Mouse (Mus musculus): ENCODE results near the gene Chaf1a. TPM values are rescaled to one million over a fixed set of nuclear protein-coding genes. Genes with fewer than 3 reads are reported as not detected.
"Not testable (repeated sequence)": the region's sequence is repeated elsewhere in the genome, so short reads cannot be mapped to it uniquely, and the experiment has no call there.

Chaf1a gene
- total RNA-seq, 2 experiments from 2014 or later = 1.7 to 1.9 TPM

DNA sequence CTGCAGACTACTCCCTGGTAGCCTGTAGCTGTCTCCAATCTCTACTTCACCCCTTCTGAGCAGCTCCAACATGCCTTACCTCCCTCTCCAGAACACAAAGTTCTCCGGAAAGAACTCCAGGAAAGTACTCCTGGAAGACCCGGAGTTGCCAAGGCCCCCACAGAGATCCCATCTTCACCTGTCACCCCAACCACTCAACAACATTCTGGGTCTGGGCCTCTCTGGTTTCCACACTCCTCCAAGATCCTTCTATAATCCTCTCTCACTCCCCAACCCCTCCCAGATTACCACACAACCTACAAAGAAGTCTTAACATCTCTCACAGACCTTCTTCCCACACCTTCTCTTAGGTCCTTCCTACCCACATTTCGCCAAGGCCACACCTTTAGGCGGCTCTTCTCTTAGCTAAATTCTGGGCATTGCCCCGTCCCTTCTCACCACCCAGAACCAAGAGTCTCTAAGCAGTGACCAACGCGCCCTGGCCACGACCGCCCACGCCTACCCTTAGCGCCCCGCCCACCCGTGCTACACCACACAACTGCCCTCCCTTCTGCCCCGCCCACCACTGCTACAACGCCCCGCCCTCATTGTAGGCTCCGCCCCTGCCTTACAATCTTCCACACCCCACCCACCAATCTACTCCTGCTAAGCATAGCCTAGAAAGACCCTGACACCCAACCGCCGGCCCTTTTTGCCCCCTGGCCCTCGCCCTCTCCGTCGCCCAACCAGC, 34.0 kb downstream of the Chaf1a start:
- intact Hi-C loops (cut with DNase I) = loop anchor here (2.0 kb wide), 1 partner anchor 37 kb away; the partner anchor contains the start of gene Sh3gl1
- DNase-seq (ENCODE audit: low spot score in 2 of 2) = peak; percentile 59 to 60

DNA sequence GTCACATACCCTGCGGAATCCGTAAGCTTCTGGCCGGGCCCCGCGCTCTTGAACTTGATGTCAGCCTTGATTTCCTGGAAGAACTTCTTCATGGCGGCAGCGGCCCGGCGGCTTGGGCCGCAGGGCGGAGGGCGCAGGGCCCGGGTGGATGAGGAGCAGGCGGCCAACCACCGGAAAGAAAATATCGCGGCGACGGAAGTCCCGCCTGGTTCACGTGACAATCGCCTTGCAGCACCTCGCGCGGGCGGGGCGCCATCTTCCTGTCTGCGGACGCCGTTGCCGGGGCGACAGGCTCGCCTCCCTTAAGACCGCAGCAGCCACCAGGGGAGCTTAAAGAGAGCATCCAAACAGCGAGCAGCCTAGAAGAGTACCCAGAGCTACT, 34.6 kb downstream of the Chaf1a start, which contains the start of gene Ubxn6:
Gene Ubxn6 (minus strand): TSS at position 202 of the 382 bp plus-strand sequence.
- intact Hi-C loops (cut with DNase I) = loop anchor here (2.0 to 5.0 kb wide), 2 partner anchors 38 to 118 kb away; partner anchors contain the start of genes Sh3gl1 and Yju2
- peak; percentile 99 for DNase-seq (ENCODE audit: low spot score in 2 of 2)

DNA sequence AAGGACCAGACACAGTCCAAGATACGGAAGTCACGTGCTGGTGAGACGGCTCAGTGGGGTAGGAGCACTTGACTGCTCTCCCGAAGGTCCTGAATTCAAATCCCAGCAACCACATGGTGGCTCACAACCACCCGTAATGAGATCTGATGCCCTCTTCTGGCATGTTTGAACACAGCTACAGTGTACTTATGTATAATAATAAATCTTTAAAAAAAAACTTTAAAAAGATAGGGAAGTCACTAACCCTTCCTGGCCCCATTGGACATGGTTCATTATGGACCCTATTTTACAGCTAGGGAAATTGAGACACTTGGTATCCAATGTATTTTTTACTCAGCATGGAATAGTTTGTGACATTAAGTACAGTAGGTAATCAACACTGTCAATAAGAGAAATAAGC, 37.3 kb downstream of the Chaf1a start:
- intact Hi-C loops (cut with DNase I) = loop anchor here (5.0 kb wide), 1 partner anchor 120 kb away; the partner anchor contains the start of gene Yju2
- DNase-seq (ENCODE audit: low spot score in 2 of 2) = no peak

DNA sequence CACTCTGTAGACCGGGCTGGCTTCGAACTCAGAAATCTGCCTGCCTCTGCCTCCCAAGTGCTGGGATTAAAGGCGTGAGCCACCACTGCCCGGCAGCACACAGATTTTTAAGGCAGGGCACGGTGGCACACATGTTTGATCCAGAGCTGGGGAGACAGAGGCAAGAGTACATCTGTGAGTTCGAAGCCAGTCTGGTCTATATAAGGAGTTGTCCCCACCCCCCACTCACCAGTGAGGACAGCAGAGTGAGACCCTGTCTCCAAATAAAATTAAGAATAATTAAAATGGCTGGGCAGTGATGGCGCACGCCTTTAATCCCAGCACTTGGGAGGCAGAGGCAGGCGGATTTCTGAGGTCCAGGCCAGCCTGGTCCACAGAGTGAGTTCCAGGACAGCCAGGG, 38.1 kb downstream of the Chaf1a start:
- not testable (repeated sequence) for DNase-seq (ENCODE audit: low spot score in 2 of 2)
- intact Hi-C loops (cut with DNase I) = loop anchor here (5.0 kb wide), 1 partner anchor 121 kb away; the partner anchor contains the start of gene Yju2

DNA sequence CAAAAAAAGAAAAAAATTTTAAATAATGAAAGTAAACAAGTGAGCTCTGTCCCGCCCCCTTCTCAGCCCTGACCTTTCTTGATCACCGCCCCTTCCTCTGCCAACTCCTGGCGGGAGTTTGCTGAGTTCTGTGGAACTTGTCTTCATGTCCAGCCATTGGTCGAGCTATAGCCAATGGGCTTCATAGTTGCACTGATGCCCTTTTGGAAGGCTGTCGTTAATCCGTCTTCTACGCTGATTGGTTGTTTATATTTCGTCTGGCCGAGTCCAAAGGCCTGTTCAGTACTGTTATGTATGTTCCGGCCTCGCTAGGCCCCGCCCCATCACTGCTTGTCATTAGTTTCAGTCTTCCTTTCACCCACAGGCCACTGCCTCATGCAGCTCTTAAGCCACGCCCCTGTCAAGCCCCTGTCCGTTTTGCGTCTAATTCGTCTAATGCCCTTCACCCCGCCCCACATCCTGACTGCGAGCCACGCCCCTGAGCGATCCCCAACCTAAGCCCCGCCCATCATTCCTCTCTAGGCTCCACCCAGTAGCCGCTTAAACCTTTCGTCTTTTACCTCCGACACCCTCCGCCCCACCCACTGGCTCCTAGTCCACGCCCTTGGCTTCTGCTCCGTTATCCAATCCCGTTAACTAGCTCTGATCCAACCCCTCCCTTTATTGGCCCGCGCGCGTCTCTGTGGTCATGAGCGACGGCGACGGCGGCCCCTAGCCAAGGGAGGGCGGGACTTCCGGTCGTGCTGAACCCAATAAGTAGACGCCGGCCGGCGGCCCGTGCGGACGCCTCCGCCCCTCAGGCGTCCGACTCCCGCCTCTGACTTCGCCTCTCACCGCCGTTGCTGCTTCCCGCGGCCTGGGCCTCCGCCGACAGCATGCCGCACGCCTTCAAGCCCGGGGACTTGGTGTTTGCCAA, 38.9 kb downstream of the Chaf1a start, which contains the start of gene Hdgfl2:
Gene Hdgfl2 (plus strand): TSS at position 755 of the 916 bp plus-strand sequence.
- peak; percentile 99 to 100 for DNase-seq (ENCODE audit: low spot score in 2 of 2)
- intact Hi-C loops (cut with DNase I) = loop anchor here (5.0 kb wide), 1 partner anchor 122 kb away; the partner anchor contains the start of gene Yju2

- no peak for DNase-seq (ENCODE audit: low spot score in 2 of 2)
- intact Hi-C loops (cut with DNase I) = loop anchor here (5.0 kb wide), 2 partner anchors 123 to 177 kb away; partner anchors contain the start of genes Fem1a and Yju2
Measured at GRCm38 (mm10) chr17:56079921-56080320, 39.7 kb downstream of the Chaf1a start.

DNA sequence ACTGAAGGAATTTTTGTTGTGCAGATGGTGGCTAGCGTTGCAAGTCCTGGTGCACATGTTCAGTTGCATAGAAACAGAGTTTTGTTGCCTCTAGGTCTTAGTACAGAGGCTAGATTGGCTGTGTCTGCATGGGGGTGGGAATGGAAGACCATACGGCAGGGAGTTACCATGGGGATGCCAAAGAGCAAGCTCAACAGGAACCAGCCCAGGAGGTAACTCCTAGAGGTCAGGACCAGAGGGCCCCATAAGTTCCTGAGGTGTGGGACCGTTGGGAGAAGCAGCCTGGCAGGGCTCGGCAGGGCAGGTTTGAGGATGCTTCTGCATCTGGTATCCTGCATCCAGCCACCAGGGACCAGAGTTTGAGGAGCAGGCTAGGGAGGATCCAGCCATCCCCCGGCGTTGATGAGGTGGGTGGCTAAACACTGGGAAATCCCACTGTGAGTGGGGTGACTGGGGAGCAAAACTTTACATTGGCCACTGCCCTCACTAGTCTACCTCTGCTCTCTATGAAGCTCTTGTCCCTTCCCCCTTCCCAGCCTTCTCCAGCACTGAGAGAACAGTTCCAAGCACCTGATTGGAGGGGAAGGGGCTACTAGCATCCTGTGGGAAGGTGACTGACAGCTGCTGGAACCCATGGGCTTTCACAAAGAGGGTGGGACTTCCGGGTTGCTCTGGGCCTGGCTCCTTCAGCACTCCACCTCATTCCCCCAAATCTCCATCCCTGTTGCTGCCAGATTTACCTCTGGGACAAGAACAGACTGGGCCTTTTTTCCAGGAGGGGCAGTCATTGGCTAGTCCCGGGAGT, 40.7 kb downstream of the Chaf1a start:
- DNase-seq (ENCODE audit: low spot score in 2 of 2) = peak; percentile 64 to 69
- intact Hi-C loops (cut with DNase I) = loop anchor here (5.0 kb wide), 1 partner anchor 176 kb away; the partner anchor contains the start of gene Fem1a

GRCm38 (mm10) chr17:56092312-56092711, 52.1 kb downstream of the Chaf1a start:
- no peak for DNase-seq (ENCODE audit: low spot score in 2 of 2)
- intact Hi-C loops (cut with DNase I) = no loop called here

GRCm38 (mm10) chr17:56092794-56093193, 52.6 kb downstream of the Chaf1a start:
- intact Hi-C loops (cut with DNase I) = no loop called here
- DNase-seq (ENCODE audit: low spot score in 2 of 2) = no peak

DNA sequence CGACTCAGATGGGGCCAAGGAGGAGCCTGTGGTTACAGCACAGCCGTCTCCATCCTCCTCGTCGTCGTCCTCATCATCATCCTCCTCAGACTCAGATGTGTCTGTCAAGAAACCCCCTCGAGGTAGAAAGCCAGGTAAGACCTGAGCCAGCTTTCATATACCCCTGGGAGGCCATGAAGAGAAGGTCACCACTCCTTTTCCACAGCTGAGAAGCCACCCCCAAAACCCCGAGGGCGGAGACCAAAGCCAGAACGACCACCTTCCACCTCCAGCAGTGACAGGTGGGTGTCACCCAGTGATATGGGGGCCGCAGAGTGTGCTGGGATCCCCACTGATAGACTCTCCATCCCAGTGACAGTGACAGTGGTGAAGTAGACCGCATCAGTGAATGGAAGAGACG, 56.6 kb downstream of the Chaf1a start:
- intact Hi-C loops (cut with DNase I) = no loop called here

DNA sequence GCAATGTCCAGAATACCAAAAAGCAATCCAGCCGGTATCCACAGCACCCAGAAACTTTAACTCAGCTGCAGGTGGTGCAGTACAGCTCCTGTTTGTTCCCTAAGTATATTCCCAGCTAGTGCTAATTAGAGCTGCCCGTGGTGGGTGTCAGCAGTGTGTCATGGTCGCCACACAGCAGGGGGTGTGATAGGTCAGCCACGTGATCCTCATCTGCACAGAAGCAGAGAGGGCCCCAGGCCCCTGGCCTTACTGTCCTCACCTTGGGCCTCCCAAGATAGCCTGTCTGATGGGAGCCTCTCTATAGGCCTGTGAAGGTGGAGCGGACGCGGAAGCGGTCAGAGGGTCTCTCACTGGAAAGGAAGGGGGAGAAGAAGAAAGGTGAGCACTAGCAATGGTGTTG, 57.9 kb downstream of the Chaf1a start:
- DNase-seq (ENCODE audit: low spot score in 2 of 2) = no peak
- intact Hi-C loops (cut with DNase I) = no loop called here

More for the DNA sequence above, 56.6 kb downstream of the Chaf1a start:
- DNase-seq (ENCODE audit: low spot score in 2 of 2) = no peak

DNA sequence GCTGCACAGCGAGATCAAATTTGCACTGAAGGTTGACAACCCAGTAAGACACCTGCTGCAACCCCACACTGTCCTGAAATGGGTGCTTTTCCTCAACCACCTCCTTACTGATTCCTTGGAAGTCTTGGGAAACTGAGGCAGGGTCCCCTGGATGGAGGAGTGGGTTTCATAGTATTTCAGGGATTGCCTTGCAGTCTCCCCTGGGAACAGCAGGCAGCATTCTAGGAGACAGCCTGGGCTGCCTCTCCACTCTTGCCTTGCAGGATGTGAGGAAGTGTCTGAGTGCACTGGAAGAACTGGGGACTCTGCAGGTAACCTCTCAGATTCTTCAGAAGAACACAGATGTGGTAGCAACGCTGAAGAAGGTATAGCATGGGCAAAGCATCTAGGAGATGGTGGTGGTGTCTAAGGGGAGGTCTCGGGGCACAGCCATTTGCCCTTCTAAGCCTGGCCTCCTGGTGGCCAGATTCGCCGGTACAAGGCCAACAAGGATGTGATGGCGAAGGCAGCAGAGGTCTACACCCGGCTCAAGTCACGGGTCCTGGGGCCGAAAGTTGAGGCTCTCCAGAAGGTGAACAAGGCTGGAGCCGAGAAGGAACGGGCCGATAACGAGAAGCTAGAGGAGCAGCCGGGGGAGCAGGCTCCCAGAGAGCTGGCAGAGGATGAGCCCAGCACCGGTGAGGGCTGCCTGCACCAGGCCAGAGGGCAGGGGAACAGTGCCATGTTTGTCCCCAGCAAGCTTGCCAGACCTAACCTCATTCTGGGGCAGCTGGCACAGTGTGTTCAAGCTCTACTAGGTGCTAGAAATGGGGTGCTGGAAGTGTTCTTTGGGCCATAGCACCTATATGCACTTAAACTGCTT, 58.7 kb downstream of the Chaf1a start:
- no peak for DNase-seq (ENCODE audit: low spot score in 2 of 2)
- intact Hi-C loops (cut with DNase I) = no loop called here

DNA sequence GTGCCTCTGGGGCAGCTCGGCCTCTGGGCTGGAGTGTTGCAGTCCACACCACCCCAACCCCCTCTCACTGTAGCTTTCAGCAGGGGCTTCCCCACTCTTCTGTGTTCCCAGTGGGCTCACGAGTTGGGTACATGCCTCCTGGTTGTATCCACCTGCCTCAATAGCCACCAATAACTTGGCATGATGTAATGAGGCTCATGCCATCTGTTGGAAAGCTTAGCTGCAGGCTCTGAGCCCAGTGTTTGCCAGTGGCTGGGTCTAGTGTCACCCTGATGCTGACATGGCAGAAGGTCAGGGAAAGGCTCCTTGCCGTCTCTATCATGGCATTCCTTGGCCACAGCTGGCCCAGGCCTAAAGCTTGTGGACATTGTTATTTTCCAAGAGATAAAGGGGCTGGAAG, 60.6 kb downstream of the Chaf1a start:
- intact Hi-C loops (cut with DNase I) = no loop called here
- no peak for DNase-seq (ENCODE audit: low spot score in 2 of 2)

DNA sequence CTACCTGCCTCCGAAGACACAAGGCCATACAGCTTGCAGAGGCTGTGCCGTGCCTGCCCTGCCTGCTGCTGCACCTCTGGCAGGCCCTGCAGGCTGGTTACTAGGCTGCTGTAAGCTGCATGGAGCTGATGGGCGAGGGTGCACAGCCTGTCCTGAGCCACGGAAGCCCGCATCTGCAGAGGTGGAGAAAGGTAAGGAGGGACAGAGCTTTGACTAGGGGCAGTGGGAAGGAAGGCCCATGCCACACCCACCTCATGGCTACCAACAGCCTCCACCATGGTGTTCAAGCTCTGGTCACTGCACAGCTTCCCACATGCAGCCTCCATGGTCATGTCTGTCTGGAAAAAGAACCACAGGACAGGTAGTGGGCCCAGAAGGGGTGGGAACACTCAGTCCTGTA, 61.9 kb downstream of the Chaf1a start:
- intact Hi-C loops (cut with DNase I) = no loop called here
- DNase-seq (ENCODE audit: low spot score in 2 of 2) = no peak

GRCm38 (mm10) chr17:56102927-56103326, 62.7 kb downstream of the Chaf1a start:
- DNase-seq (ENCODE audit: low spot score in 2 of 2) = no peak
- intact Hi-C loops (cut with DNase I) = no loop called here

DNA sequence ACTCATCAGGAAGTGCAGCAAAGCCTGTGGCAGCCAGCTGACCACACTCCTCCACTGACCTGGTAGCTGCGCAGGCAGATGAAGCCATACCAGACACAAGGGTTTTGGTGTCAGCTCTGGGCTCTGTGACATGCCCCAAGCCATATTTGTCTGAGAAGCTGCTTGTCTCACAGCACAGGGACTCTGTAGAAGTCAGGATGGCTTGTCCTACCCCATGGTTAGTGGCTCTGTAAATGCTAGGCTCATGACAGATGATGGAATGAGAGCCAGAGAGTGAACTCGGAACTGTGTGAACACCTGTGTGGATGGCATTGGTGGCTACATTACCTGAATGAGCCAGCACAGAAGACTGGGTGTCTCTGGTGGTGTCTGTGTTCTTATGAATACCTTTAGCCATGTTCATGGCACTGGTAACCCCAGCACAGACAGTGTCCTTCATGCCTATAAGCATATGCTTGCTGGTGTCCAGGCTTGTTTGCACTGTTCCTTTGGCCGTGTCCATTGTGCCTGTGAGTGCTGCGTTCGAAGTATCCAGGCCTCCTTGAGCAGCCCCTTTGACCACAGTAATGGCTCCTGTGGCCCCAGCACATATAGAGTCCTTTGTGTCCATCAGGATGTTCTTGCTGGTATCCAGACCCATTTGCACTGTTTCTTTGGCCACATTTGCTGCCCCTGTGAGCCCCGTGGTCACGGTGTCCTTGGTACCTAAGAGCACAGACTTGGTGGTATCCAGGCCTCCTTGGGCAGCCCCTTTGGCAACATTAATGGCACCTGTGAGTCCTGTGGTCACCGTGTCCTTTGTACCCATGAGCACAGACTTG, 63.4 kb downstream of the Chaf1a start:
- intact Hi-C loops (cut with DNase I) = no loop called here
- no peak for DNase-seq (ENCODE audit: low spot score in 2 of 2)

DNA sequence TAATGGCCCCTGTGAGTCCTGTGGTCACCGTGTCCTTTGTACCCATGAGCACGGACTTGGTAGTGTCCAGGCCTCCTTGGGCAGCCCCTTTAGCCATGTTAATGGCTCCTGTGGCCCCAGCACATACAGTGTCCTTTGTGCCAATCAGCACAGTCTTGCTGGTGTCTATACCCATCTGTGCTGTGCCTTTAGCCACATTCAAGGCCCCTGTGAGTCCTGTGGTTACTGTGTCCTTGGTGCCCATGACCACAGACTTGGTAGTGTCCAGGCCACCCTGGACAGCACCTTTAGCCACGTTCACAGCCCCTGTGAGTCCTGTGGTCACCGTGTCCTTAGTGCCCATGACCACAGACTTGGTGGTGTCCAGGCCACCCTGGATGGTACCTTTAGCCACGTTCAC, 64.6 kb downstream of the Chaf1a start:
- intact Hi-C loops (cut with DNase I) = not testable (repeated sequence)

More for the DNA sequence above, 64.6 kb downstream of the Chaf1a start:
- not testable (repeated sequence) for DNase-seq (ENCODE audit: low spot score in 2 of 2)

All from left cerebral cortex, postnatal 25 days (tissue).